Mouse (Mus musculus) gastrocnemius, postnatal 10 days (tissue): ENCODE measurements at regions not wholly inside any gene's neighbourhood (a gene's known extent, or its start where the extent isn't known, plus 50 kb on each side); places are given as distances from the start of the nearest gene placed in this dataset.

Experiments
- DNase-seq: peaks from one replicate; pipeline ENCODE4 v3.0.0; 2021; ENCODE audit warnings: mixed read lengths

- no peak for DNase-seq
These were observed 137.4 kb downstream of the Kitl start for GRCm38 (mm10) chr10:100152821-100153220.

GRCm38 (mm10) chr10:100153311-100153710, 137.9 kb downstream of the Kitl start:
- DNase-seq, result no peak

GRCm38 (mm10) chr10:100155566-100155965, 140.1 kb downstream of the Kitl start:
- DNase-seq, result no peak

GRCm38 (mm10) chr10:100159843-100160531, 144.6 kb downstream of the Kitl start:
- no peak for DNase-seq

- DNase-seq, result no peak
These were observed 145.1 kb downstream of the Kitl start for GRCm38 (mm10) chr10:100160532-100160852.

GRCm38 (mm10) chr10:100161117-100161516, 145.7 kb downstream of the Kitl start:
- no peak for DNase-seq

GRCm38 (mm10) chr10:100164526-100164925, 149.1 kb downstream of the Kitl start:
- no peak for DNase-seq

GRCm38 (mm10) chr10:100170836-100171235, 155.4 kb downstream of the Kitl start:
- DNase-seq, result no peak

GRCm38 (mm10) chr10:100197673-100198072, 137.8 kb upstream of the Gm4301 start:
- DNase-seq, result no peak

- no peak for DNase-seq
These were observed 136.3 kb upstream of the Gm4301 start for GRCm38 (mm10) chr10:100199090-100199690.

GRCm38 (mm10) chr10:100200431-100200830, 135.0 kb upstream of the Gm4301 start:
- no peak for DNase-seq

- DNase-seq, result no peak
These were observed 128.6 kb upstream of the Gm4301 start for GRCm38 (mm10) chr10:100206617-100207530.

GRCm38 (mm10) chr10:100210684-100211083, 124.8 kb upstream of the Gm4301 start:
- DNase-seq, result peak; percentile 2

- no peak for DNase-seq
These were observed 110.9 kb upstream of the Gm4301 start for GRCm38 (mm10) chr10:100224459-100225097.

- no peak for DNase-seq
These were observed 76.1 kb upstream of the Gm4301 start for GRCm38 (mm10) chr10:100259235-100259900.

GRCm38 (mm10) chr10:100263447-100263846, 72.0 kb upstream of the Gm4301 start:
- no peak for DNase-seq

GRCm38 (mm10) chr10:100264066-100264465, 71.4 kb upstream of the Gm4301 start:
- no peak for DNase-seq

GRCm38 (mm10) chr10:100282471-100282870, 53.0 kb upstream of the Gm4301 start:
- DNase-seq, result no peak
